Mouse (Mus musculus) bone marrow, adult 2 months (tissue): ENCODE data around the gene Fgfr2.

ENCODE experiments used
- CTCF ChIP-seq: fragments of 200-500 bp; IDR thresholded peaks from 2 replicates; pipeline ENCODE4 v1.5.1; 2011; ENCODE audit warnings: low read length, control low read depth; ENCODE audit not compliant: control insufficient read depth, insufficient read depth
- POLR2A ChIP-seq: fragments of 200-500 bp; IDR thresholded peaks from 2 replicates; pipeline ENCODE4 v1.6.1; 2011; ENCODE audit warnings: low read depth, mild to moderate bottlenecking, control low read depth, low read length, borderline replicate concordance; ENCODE audit not compliant: control insufficient read depth

- TF ChIP-seq CTCF (no peak), POLR2A (no peak)
Measured at GRCm38 (mm10) chr7:131553771-131554175, 1569.4 kb downstream of the Fgfr2 start.
